Mouse (Mus musculus): ENCODE results near the gene Alkbh1. TPM values are rescaled to one million over a fixed set of nuclear protein-coding genes. Genes with fewer than 3 reads are reported as not detected.

Alkbh1 gene
- total and polyA plus RNA-seq, 3 experiments: 41.4 to 48.9 TPM; not detected in 1

DNA sequence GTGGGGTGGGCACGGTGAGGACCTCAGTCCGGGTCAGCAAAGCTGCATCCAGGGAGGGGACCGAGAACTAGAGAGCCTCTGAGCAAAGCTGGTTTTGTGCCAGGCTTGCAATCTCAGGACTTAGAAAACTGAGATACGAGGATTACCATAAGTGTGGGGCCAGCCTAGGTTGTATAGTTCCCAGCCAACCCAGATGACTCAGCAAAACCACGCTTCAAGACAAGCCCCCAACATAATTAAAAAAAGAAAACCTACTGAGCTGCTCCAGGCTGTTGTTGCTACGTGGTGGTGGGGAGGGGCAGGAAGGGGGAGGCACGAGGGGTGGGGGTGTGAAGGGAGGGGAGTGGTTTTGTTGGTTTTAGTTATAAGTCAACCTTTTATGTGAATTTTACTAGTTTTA, 32.8 kb downstream of the Alkbh1 start (continued):
- TF ChIP-seq NRF1 (IDR thresholded peaks at IDR 0.05; ENCODE audit: insufficient read depth, low read depth, low read length, poor library complexity, severe bottlenecking): no peak

DNA sequence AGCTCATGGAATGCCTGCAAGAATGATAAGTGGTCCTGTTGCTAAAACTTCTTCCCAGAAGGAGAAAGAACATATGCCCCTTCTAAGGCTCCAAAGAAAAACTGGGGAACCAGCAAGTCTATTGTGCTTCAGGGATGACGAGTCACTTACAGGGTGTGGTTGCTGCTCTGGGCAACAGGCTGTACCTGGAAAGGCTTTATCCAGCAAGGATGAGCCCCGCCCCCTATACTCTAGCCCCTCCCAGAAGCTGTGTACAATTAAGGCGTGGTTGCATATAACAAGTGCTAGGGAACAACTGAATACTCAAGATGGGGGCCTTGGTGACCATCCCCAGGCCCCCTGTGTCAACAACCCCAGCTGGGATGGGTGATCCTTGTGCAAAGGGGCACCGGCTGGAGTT, 34.7 kb downstream of the Alkbh1 start:
- H3K36me3 ChIP-seq (ENCODE audit: control insufficient read depth in 1 of 2, insufficient read depth in 2 of 2, low read length in 2 of 2): no peaks in the 10 kb centered on the region; a peak in 1 of 4 replicates
- H3K27ac ChIP-seq (ENCODE audit: control insufficient read depth, low read depth, low read length): no peak overlapping the region
- no peak for DNase-seq (ENCODE audit: low read depth, low spot score)
- peaks cover 0 to 5% of the 10 kb centered on the region in 2 experiments; a peak in 2 of 4 replicates for H3K4me1 ChIP-seq (ENCODE audit: control insufficient read depth in 1 of 2, insufficient read depth in 2 of 2, low read length in 2 of 2)
- no peaks in the 10 kb centered on the region for H3K79me2 ChIP-seq (ENCODE audit: control insufficient read depth, insufficient read depth, low read length, poor library complexity)
- no peak overlapping the region for H3K4me3 ChIP-seq (ENCODE audit: control insufficient read depth in 1 of 2, insufficient read depth in 1 of 2, low read depth in 2 of 2, low read length in 2 of 2)
- no peaks in the 10 kb centered on the region for H3K27me3 ChIP-seq (ENCODE audit: control insufficient read depth in 1 of 2, insufficient read depth in 2 of 2, low read length in 2 of 2)
- no peaks in the 10 kb centered on the region for H3K9me3 ChIP-seq (replicated peaks; ENCODE audit: insufficient read depth, low read length)
- H3K9ac ChIP-seq (ENCODE audit: control insufficient read depth, low read depth, low read length, poor library complexity, severe bottlenecking): no peak overlapping the region
- TF ChIP-seq NELFE (IDR thresholded peaks at IDR 0.05; ENCODE audit: low read depth, low read length) (no peak), MEF2A (IDR thresholded peaks at IDR 0.05; ENCODE audit: extremely low read depth, insufficient replicate concordance, low read depth, low read length, poor library complexity, severe bottlenecking) (no peak), MAX (IDR thresholded peaks at IDR 0.05; ENCODE audit: low read length) (no peak), MYC (IDR thresholded peaks at IDR 0.05; ENCODE audit: low read depth, low read length) (no peak), RCOR1 (IDR thresholded peaks at IDR 0.05; ENCODE audit: low read depth, low read length) (no peak), POLR2AphosphoS2 (IDR thresholded peaks at IDR 0.05; ENCODE audit: low read length) (no peak), MYB (IDR thresholded peaks at IDR 0.05; ENCODE audit: low read depth, low read length) (no peak), TAL1 (IDR thresholded peaks at IDR 0.05; ENCODE audit: low read length) (no peak), POLR2AphosphoS5 (IDR thresholded peaks at IDR 0.05; ENCODE audit: borderline replicate concordance, low read depth, low read length) (no peak), KAT2A (conservative IDR thresholded peaks at IDR 0.05; ENCODE audit: low read depth, low read length) (no peak), ZMIZ1 (IDR thresholded peaks at IDR 0.05; ENCODE audit: low read depth, low read length) (no peak), GABPA (IDR thresholded peaks at IDR 0.05; ENCODE audit: low read depth, low read length) (no peak), MXI1 (IDR thresholded peaks at IDR 0.05; ENCODE audit: low read depth, low read length) (no peak), TBP (IDR thresholded peaks at IDR 0.05; ENCODE audit: low read depth, low read length) (no peak), SIN3A (IDR thresholded peaks at IDR 0.05; ENCODE audit: low read length) (no peak), ZC3H11A (IDR thresholded peaks at IDR 0.05; ENCODE audit: low read depth, low read length) (no peak), USF2 (IDR thresholded peaks at IDR 0.05; ENCODE audit: borderline replicate concordance in 1 of 2, insufficient read depth in 1 of 2, low read depth in 1 of 2, low read length in 2 of 2) (no peak), USF1 (IDR thresholded peaks at IDR 0.05; ENCODE audit: low read depth, low read length) (no peak), ELF1 (IDR thresholded peaks at IDR 0.05; ENCODE audit: low read depth, low read length) (no peak), JUND (IDR thresholded peaks at IDR 0.05; ENCODE audit: low read depth, low read length) (no peak)
